Mouse (Mus musculus): ENCODE measurements around the gene Ube4a.

The Ube4a gene

GRCm38 (mm10) chr9:44897024-44897423 is 68.4 kb downstream of the Ube4a start:
- DNase-seq, result no peak

- DNase-seq, result no peak
Observed at GRCm38 (mm10) chr9:44892664-44893063, 72.7 kb downstream of the Ube4a start.

- DNase-seq, result no peak
Observed at GRCm38 (mm10) chr9:44891210-44891609, 74.2 kb downstream of the Ube4a start.

GRCm38 (mm10) chr9:44890122-44890521 is 75.3 kb downstream of the Ube4a start:
- no peak for DNase-seq

- peak; percentile 12 for DNase-seq
Observed at GRCm38 (mm10) chr9:44888114-44888624, 77.2 kb downstream of the Ube4a start.

GRCm38 (mm10) chr9:44882981-44883569 is 82.3 kb downstream of the Ube4a start:
- DNase-seq, result peak; percentile 38 to 43

GRCm38 (mm10) chr9:44882436-44882980 is 82.9 kb downstream of the Ube4a start:
- peak; percentile 78 to 82 for DNase-seq

- peak; percentile 47 to 53 for DNase-seq
Observed at GRCm38 (mm10) chr9:44881941-44882435, 83.4 kb downstream of the Ube4a start.

GRCm38 (mm10) chr9:44881221-44881871 is 84.1 kb downstream of the Ube4a start, which contains the start of gene Kmt2a:
Kmt2a (minus strand) TSS chr9:44881296.
- DNase-seq, result peak; percentile 95 to 96

GRCm38 (mm10) chr9:44880309-44881081 is 84.9 kb downstream of the Ube4a start:
- no peak for DNase-seq

GRCm38 (mm10) chr9:44879694-44880271 is 85.6 kb downstream of the Ube4a start:
- DNase-seq, result peak; percentile 18 to 27

- DNase-seq, result peak; percentile 41 to 46
Observed at GRCm38 (mm10) chr9:44878776-44879500, 86.5 kb downstream of the Ube4a start.

GRCm38 (mm10) chr9:44877686-44878085 is 87.7 kb downstream of the Ube4a start:
- no peak for DNase-seq

- no peak for DNase-seq
Observed at GRCm38 (mm10) chr9:44875476-44875875, 89.9 kb downstream of the Ube4a start.

- DNase-seq, result no peak
Observed at GRCm38 (mm10) chr9:44874198-44874597, 91.2 kb downstream of the Ube4a start.

- no peak for DNase-seq
Observed at GRCm38 (mm10) chr9:44873665-44874064, 91.7 kb downstream of the Ube4a start.

All from B cell, adult 2 months (primary cell).